In the genomic region with DNA sequence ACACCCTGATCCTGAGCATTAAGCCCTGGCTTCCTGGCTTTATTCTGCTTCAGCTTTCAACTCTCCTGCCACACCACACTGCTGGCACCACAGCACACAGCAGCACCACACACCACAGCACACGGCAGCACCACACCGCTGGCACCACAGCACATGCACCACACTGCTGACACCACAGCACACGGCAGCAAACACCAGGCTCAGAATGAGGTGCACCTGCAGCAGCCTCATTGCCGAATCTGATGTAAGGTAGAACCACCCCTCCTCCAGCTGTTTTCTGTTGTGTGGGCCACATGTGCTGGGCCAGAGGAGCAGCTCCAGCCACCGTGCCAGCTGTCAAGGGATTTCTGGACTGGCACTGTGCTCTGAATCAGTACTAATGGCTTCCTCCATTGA, we compare ENCODE assay signal across 10 mouse cellular contexts. TPM values are rescaled to one million over a fixed set of nuclear protein-coding genes. Genes with fewer than 3 reads are reported as not detected.
DNase-seq lines count a peak whose midpoint lies in the region; ATAC-seq and TF ChIP-seq lines count a peak whose summit lies in the region.
"Had no signal": no experiment of that assay in that cellular context is flagged by ENCODE, and none has a peak within 500 bp of the region (broad histone marks: within the 10 kb centered on the region; RNA-seq: fewer than 3 reads in every experiment).

No protein-coding gene starts in this region.

- no peak for TF ChIP-seq POLR2A in myocyte (IDR thresholded peaks at IDR 0.05; ENCODE audit: insufficient read length, low read depth)

- H3K36me3 ChIP-seq in heart, postnatal 0 days (replicated peaks; ENCODE audit: control insufficient read depth, insufficient read depth, low read length), result peaks cover 31% of the 10 kb centered on the region
- no peaks in the 10 kb centered on the region for H3K36me3 ChIP-seq in forebrain, embryonic 16.5 days (ENCODE audit: control insufficient read depth, insufficient read depth)
- H3K36me3 ChIP-seq in myocyte (ENCODE audit: control insufficient read depth, insufficient read depth), result peaks cover 4% of the 10 kb centered on the region

- H3K4me2 ChIP-seq in heart, postnatal 0 days (ENCODE audit: low read depth, low read length), result no peak overlapping the region
- H3K4me2 ChIP-seq in forebrain, embryonic 16.5 days (ENCODE audit: low read length), result no peak overlapping the region
- H3K4me2 ChIP-seq in myocyte (ENCODE audit: low read depth), result no peak overlapping the region

- H3K27ac ChIP-seq in heart, postnatal 0 days (ENCODE audit: low read depth), result peak overlapping the region; percentile 14; the same call in 1 of the 2 replicates
- no peak overlapping the region for H3K27ac ChIP-seq in forebrain, embryonic 16.5 days (ENCODE audit: low read length)
- H3K27ac ChIP-seq: layer of hippocampus, adult 2 months had no signal

- H3ac ChIP-seq in myocyte (ENCODE audit: control insufficient read depth, insufficient read length), result no peak overlapping the region

- no peak for TF ChIP-seq EP300 in heart, postnatal 0 days (IDR thresholded peaks at IDR 0.05; ENCODE audit: low read depth)

- H3K79me2 ChIP-seq in myocyte (ENCODE audit: control insufficient read depth, insufficient read depth), result no peaks in the 10 kb centered on the region

- 63% methylated on average over 5 of the region's 5 CpGs for WGBS in heart, postnatal 0 days
- 52% methylated on average over 5 of the region's 5 CpGs for WGBS in forebrain, embryonic 16.5 days

- DNase-seq in heart, postnatal 0 days (ENCODE audit: low spot score), result no peak
- DNase-seq in heart, adult 8-10 months (ENCODE audit: low spot score), result no peak
- DNase-seq in MN1 (ENCODE audit: low spot score), result peak; percentile 30
- no peak for DNase-seq in lung, postnatal 10 days
- DNase-seq in layer of hippocampus, adult 9-10 months (ENCODE audit: low spot score), result no peak
- DNase-seq in kidney, postnatal 4 days, result no peak
- DNase-seq: gastrocnemius, postnatal 14 days had no signal

- no peak for ATAC-seq in heart, postnatal 0 days (ENCODE audit: insufficient read depth, low read depth)
- ATAC-seq in forebrain, embryonic 16.5 days, result peak; percentile 29; the same call in 1 of the 2 replicates

- no peak overlapping the region for H3K9ac ChIP-seq in heart, postnatal 0 days (replicated peaks; ENCODE audit: low read depth, low read length)
- H3K9ac ChIP-seq in forebrain, embryonic 16.5 days (replicated peaks; ENCODE audit: low read depth, low read length), result no peak overlapping the region

- no peaks in the 10 kb centered on the region for H3K9me3 ChIP-seq in heart, postnatal 0 days (replicated peaks; ENCODE audit: control insufficient read depth, low read length)
- no peaks in the 10 kb centered on the region for H3K9me3 ChIP-seq in forebrain, embryonic 16.5 days (ENCODE audit: control insufficient read depth, low read length)

- H3K27me3 ChIP-seq in heart, postnatal 0 days (ENCODE audit: control insufficient read depth, insufficient read depth, low read length), result no peaks in the 10 kb centered on the region
- H3K27me3 ChIP-seq in forebrain, embryonic 16.5 days (replicated peaks; ENCODE audit: control insufficient read depth, insufficient read depth, low read length), result no peaks in the 10 kb centered on the region
- no peaks in the 10 kb centered on the region for H3K27me3 ChIP-seq in myocyte (ENCODE audit: control insufficient read depth, insufficient read depth, insufficient read length)

- no peak overlapping the region for H3K4me3 ChIP-seq in heart, postnatal 0 days (ENCODE audit: low read depth, low read length)
- no peak overlapping the region for H3K4me3 ChIP-seq in forebrain, embryonic 16.5 days (replicated peaks; ENCODE audit: low read length)
- no peak overlapping the region for H3K4me3 ChIP-seq in myocyte
- H3K4me3 ChIP-seq: layer of hippocampus, adult 2 months had no signal

- no peak for TF ChIP-seq CTCF in heart, postnatal 0 days (IDR thresholded peaks at IDR 0.05; ENCODE audit: low read depth)

- peaks cover 60% of the 10 kb centered on the region for H3K4me1 ChIP-seq in heart, postnatal 0 days (ENCODE audit: control insufficient read depth, insufficient read depth)
- H3K4me1 ChIP-seq in forebrain, embryonic 16.5 days (replicated peaks; ENCODE audit: control insufficient read depth, insufficient read depth, low read length), result peaks cover 22% of the 10 kb centered on the region

TF ChIP-seq in myocyte, 11 proteins besides CTCF, POLR2A, EP300 and RAD21:
- peak in 2 of 3 experiments; percentile 3 to 26 for TF ChIP-seq MYOG (IDR thresholded peaks at IDR 0.05; ENCODE audit: control insufficient read depth in 1 of 3, insufficient read depth in 1 of 3, insufficient read length in 2 of 3, low read depth in 2 of 3)
- TF ChIP-seq E2F4 (IDR thresholded peaks at IDR 0.05; ENCODE audit: insufficient read depth), result no peak

RNA-seq across cellular contexts. Expression of a gene that starts 30.2 kb away (rescaled TPM):
- total RNA-seq in heart, postnatal 0 days (2014; rRNA removed; ENCODE audit: low replicate concordance), result 26.1 and 26.6 TPM in 2 replicates
- polyA plus RNA-seq in heart, postnatal 0 days (2015; fragmentation: Nextera tagmentation; extraction: Ambion mirVana), result 18.2 and 22.4 TPM in 2 replicates
- total RNA-seq in heart, adult 8-10 months (2022), result 10 to 100 TPM in 2 of 4 experiments, 1 to 10 TPM in 2; 7.6 to 16.4 (median 11.3) TPM
- polyA plus RNA-seq in forebrain, embryonic 16.5 days (2015; fragmentation: Nextera tagmentation; extraction: Ambion mirVana), result 8.8 and 10.1 TPM in 2 replicates
- 4.9 TPM for polyA plus RNA-seq in myocyte (2012; fragmentation: generic; extraction: Trizol)
